Mouse (Mus musculus): ENCODE results near the gene Fyb. TPM values are rescaled to one million over a fixed set of nuclear protein-coding genes. Genes with fewer than 3 reads are reported as not detected.

Gene Fyb
- polyA plus RNA-seq, 1 experiment from 2014 or later: 7.9 TPM

DNA sequence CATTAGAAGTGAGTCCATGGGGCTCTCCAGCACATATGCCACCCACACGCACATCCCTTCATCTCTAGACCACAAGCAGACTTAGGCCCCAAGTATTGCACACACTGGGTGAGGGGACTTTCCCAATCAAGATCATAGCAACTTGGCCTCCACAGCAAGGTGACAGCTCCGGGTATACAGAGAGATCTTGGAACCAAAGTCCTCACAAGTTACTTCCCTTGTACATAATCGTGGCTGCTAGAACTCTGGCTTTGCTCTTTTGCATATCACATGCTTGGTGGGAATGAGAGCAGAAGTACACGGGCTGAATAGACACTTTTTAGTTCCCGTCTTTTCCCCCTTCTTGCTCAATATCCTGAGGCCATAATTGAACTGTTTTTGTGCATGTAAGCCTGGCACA is 46.4 kb downstream of the Fyb start:
- H3K27ac ChIP-seq (ENCODE audit: low read length): no peak overlapping the region
- WGBS: 64% methylated on average over 5 of the region's 5 CpGs
- no peak for ATAC-seq (ENCODE audit: low read depth)
- H3K27me3 ChIP-seq (ENCODE audit: control insufficient read depth, insufficient read depth, low read depth, low read length): no peaks in the 10 kb centered on the region
- H3K4me3 ChIP-seq (ENCODE audit: low read length): no peak overlapping the region
- no peak overlapping the region for H3K4me2 ChIP-seq (ENCODE audit: low read depth, low read length)
- no peaks in the 10 kb centered on the region for H3K36me3 ChIP-seq (ENCODE audit: control insufficient read depth, insufficient read depth, low read length)
- H3K9ac ChIP-seq (ENCODE audit: low read length): no peak overlapping the region
- no peaks in the 10 kb centered on the region; the same call in 1 of the 2 replicates for H3K4me1 ChIP-seq (replicated peaks; ENCODE audit: control insufficient read depth, insufficient read depth, low read length)
- H3K9me3 ChIP-seq (ENCODE audit: control insufficient read depth, low read length): no peaks in the 10 kb centered on the region

- Histone ChIP-seq H3K27ac (ENCODE audit: low read length) (no peak overlapping the region), H3K4me3 (ENCODE audit: low read length) (no peak overlapping the region), H3K9me3 (ENCODE audit: control insufficient read depth, low read length) (no peaks in the 10 kb centered on the region), H3K36me3 (ENCODE audit: control insufficient read depth, insufficient read depth, low read length) (no peaks in the 10 kb centered on the region), H3K4me2 (ENCODE audit: low read depth, low read length) (no peak overlapping the region), H3K9ac (ENCODE audit: low read length) (no peak overlapping the region), H3K27me3 (ENCODE audit: control insufficient read depth, insufficient read depth, low read depth, low read length) (no peaks in the 10 kb centered on the region), H3K4me1 (replicated peaks; ENCODE audit: control insufficient read depth, insufficient read depth, low read length) (no peaks in the 10 kb centered on the region)
- 93% methylated on average over 2 of the region's 2 CpGs for WGBS
- no peak for ATAC-seq (ENCODE audit: low read depth)
Measured at GRCm38 (mm10) chr15:6570164-6570861, 47.7 kb downstream of the Fyb start.

DNA sequence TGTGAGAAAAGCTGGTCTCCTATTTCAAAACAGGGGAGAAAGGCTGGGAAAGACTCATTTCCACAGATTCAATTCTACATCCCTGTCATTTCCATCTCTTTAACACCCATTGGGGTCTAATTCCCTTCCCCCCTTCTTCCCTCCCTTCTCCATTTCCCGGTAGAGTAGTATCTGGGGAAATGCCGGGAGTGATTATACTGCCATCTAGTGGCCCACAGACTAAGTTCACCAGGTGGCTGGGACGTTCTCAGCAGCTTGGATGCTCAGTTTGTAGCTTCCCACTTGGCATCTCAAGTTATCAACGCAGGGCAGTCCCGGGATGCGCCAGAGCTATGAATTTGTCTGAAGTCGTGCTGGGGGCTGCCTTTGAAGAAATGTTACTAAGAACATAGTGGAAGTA is 48.2 kb downstream of the Fyb start:
- H3K9ac ChIP-seq (ENCODE audit: low read length): no peak overlapping the region
- H3K36me3 ChIP-seq (ENCODE audit: control insufficient read depth, insufficient read depth, low read length): no peaks in the 10 kb centered on the region
- H3K4me1 ChIP-seq (replicated peaks; ENCODE audit: control insufficient read depth, insufficient read depth, low read length): no peaks in the 10 kb centered on the region
- ATAC-seq (ENCODE audit: low read depth): peak; percentile 81
- no peaks in the 10 kb centered on the region for H3K27me3 ChIP-seq (ENCODE audit: control insufficient read depth, insufficient read depth, low read depth, low read length)
- H3K9me3 ChIP-seq (ENCODE audit: control insufficient read depth, low read length): no peaks in the 10 kb centered on the region
- no peak overlapping the region for H3K4me3 ChIP-seq (ENCODE audit: low read length)
- WGBS: 2% methylated on average over 7 of the region's 7 CpGs
- H3K4me2 ChIP-seq (ENCODE audit: low read depth, low read length): no peak overlapping the region
- no peak overlapping the region for H3K27ac ChIP-seq (ENCODE audit: low read length)

GRCm38 (mm10) chr15:6574283-6574960 is 51.8 kb downstream of the Fyb start:
- Histone ChIP-seq H3K27me3 (ENCODE audit: control insufficient read depth, insufficient read depth, low read depth, low read length) (no peaks in the 10 kb centered on the region), H3K27ac (ENCODE audit: low read length) (no peak overlapping the region), H3K9me3 (ENCODE audit: control insufficient read depth, low read length) (no peaks in the 10 kb centered on the region), H3K36me3 (ENCODE audit: control insufficient read depth, insufficient read depth, low read length) (no peaks in the 10 kb centered on the region), H3K9ac (ENCODE audit: low read length) (no peak overlapping the region), H3K4me2 (ENCODE audit: low read depth, low read length) (no peak overlapping the region), H3K4me3 (ENCODE audit: low read length) (no peak overlapping the region), H3K4me1 (replicated peaks; ENCODE audit: control insufficient read depth, insufficient read depth, low read length) (peaks cover 3% of the 10 kb centered on the region; the same call in 1 of the 2 replicates)
- no peak for ATAC-seq (ENCODE audit: low read depth)
- 36% methylated on average over 5 of the region's 5 CpGs for WGBS

GRCm38 (mm10) chr15:6577971-6578370 is 55.3 kb downstream of the Fyb start:
- Histone ChIP-seq H3K4me1 (replicated peaks; ENCODE audit: control insufficient read depth, insufficient read depth, low read length) (peaks cover 3% of the 10 kb centered on the region; the same call in 1 of the 2 replicates), H3K4me3 (ENCODE audit: low read length) (no peak overlapping the region), H3K9me3 (ENCODE audit: control insufficient read depth, low read length) (no peaks in the 10 kb centered on the region), H3K27me3 (ENCODE audit: control insufficient read depth, insufficient read depth, low read depth, low read length) (no peaks in the 10 kb centered on the region), H3K27ac (ENCODE audit: low read length) (no peak overlapping the region), H3K9ac (ENCODE audit: low read length) (no peak overlapping the region), H3K4me2 (ENCODE audit: low read depth, low read length) (no peak overlapping the region), H3K36me3 (ENCODE audit: control insufficient read depth, insufficient read depth, low read length) (no peaks in the 10 kb centered on the region)
- 27% methylated on average over 9 of the region's 9 CpGs for WGBS
- ATAC-seq (ENCODE audit: low read depth): no peak

- 72% methylated on average over 2 of the region's 2 CpGs for WGBS
Measured at GRCm38 (mm10) chr15:6578654-6579053, 56.0 kb downstream of the Fyb start.

GRCm38 (mm10) chr15:6579194-6579768 is 56.6 kb downstream of the Fyb start:
- ATAC-seq (ENCODE audit: low read depth): no peak
- Histone ChIP-seq H3K27ac (ENCODE audit: low read length) (no peak overlapping the region), H3K4me1 (replicated peaks; ENCODE audit: control insufficient read depth, insufficient read depth, low read length) (peaks cover 3% of the 10 kb centered on the region; the same call in 1 of the 2 replicates), H3K9me3 (ENCODE audit: control insufficient read depth, low read length) (no peaks in the 10 kb centered on the region), H3K4me2 (ENCODE audit: low read depth, low read length) (peak overlapping the region; percentile 53), H3K4me3 (ENCODE audit: low read length) (peak overlapping the region; percentile 35), H3K36me3 (ENCODE audit: control insufficient read depth, insufficient read depth, low read length) (no peaks in the 10 kb centered on the region), H3K27me3 (ENCODE audit: control insufficient read depth, insufficient read depth, low read depth, low read length) (no peaks in the 10 kb centered on the region), H3K9ac (ENCODE audit: low read length) (peak overlapping the region; percentile 49)
- 29% methylated on average over 15 of the region's 15 CpGs for WGBS

More at GRCm38 (mm10) chr15:6578654-6579053, 56.0 kb downstream of the Fyb start:
- Histone ChIP-seq H3K27me3 (ENCODE audit: control insufficient read depth, insufficient read depth, low read depth, low read length) (no peaks in the 10 kb centered on the region), H3K4me1 (replicated peaks; ENCODE audit: control insufficient read depth, insufficient read depth, low read length) (peaks cover 3% of the 10 kb centered on the region; the same call in 1 of the 2 replicates), H3K4me3 (ENCODE audit: low read length) (no peak overlapping the region), H3K9ac (ENCODE audit: low read length) (no peak overlapping the region), H3K36me3 (ENCODE audit: control insufficient read depth, insufficient read depth, low read length) (no peaks in the 10 kb centered on the region), H3K27ac (ENCODE audit: low read length) (no peak overlapping the region), H3K4me2 (ENCODE audit: low read depth, low read length) (no peak overlapping the region), H3K9me3 (ENCODE audit: control insufficient read depth, low read length) (no peaks in the 10 kb centered on the region)
- no peak for ATAC-seq (ENCODE audit: low read depth)

DNA sequence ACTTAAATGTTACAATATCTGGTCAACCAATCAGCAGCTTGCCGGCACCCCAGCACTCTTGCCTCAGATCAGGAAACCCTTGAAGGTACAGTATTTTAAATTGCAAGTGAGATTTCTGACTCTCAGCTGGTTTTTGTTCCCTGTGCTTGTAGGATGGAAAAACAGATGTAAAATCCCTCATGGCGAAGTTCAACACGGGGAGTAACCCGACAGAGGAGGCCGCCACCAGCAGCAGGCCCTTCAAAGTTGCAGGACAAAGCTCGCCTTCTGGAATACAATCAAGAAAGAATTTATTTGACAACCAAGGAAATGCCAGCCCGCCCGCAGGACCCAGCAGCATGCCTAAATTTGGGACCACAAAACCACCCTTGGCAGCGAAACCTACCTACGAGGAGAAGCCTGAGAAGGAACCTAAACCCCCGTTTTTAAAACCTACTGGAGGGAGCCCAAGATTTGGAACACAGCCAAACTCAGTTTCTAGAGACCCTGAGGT is 57.2 kb downstream of the Fyb start:
- WGBS: 74% methylated on average over 11 of the region's 11 CpGs
- H3K27me3 ChIP-seq (ENCODE audit: control insufficient read depth, insufficient read depth, low read depth, low read length): no peaks in the 10 kb centered on the region
- H3K4me3 ChIP-seq (ENCODE audit: low read length): no peak overlapping the region; the same call in 1 of the 2 replicates
- H3K4me1 ChIP-seq (replicated peaks; ENCODE audit: control insufficient read depth, insufficient read depth, low read length): peaks cover 3% of the 10 kb centered on the region; the same call in 1 of the 2 replicates
- no peaks in the 10 kb centered on the region for H3K36me3 ChIP-seq (ENCODE audit: control insufficient read depth, insufficient read depth, low read length)
- H3K9me3 ChIP-seq (ENCODE audit: control insufficient read depth, low read length): no peaks in the 10 kb centered on the region
- ATAC-seq (ENCODE audit: low read depth): no peak
- H3K27ac ChIP-seq (ENCODE audit: low read length): no peak overlapping the region
- H3K4me2 ChIP-seq (ENCODE audit: low read depth, low read length): peak overlapping the region; percentile 53
- H3K9ac ChIP-seq (ENCODE audit: low read length): no peak overlapping the region

- H3K27me3 ChIP-seq (ENCODE audit: control insufficient read depth, insufficient read depth, low read depth, low read length): no peaks in the 10 kb centered on the region
- no peaks in the 10 kb centered on the region for H3K9me3 ChIP-seq (ENCODE audit: control insufficient read depth, low read length)
- H3K4me2 ChIP-seq (ENCODE audit: low read depth, low read length): no peak overlapping the region
- no peak overlapping the region for H3K9ac ChIP-seq (ENCODE audit: low read length)
- ATAC-seq (ENCODE audit: low read depth): no peak
- H3K4me1 ChIP-seq (replicated peaks; ENCODE audit: control insufficient read depth, insufficient read depth, low read length): no peaks in the 10 kb centered on the region
- WGBS: 73% methylated on average over 4 of the region's 4 CpGs
- no peaks in the 10 kb centered on the region for H3K36me3 ChIP-seq (ENCODE audit: control insufficient read depth, insufficient read depth, low read length)
- no peak overlapping the region for H3K27ac ChIP-seq (ENCODE audit: low read length)
- H3K4me3 ChIP-seq (ENCODE audit: low read length): no peak overlapping the region
Measured at GRCm38 (mm10) chr15:6584645-6585044, 62.0 kb downstream of the Fyb start.
